33 mouse cellular contexts compared by ENCODE assay signal in the genomic region with DNA sequence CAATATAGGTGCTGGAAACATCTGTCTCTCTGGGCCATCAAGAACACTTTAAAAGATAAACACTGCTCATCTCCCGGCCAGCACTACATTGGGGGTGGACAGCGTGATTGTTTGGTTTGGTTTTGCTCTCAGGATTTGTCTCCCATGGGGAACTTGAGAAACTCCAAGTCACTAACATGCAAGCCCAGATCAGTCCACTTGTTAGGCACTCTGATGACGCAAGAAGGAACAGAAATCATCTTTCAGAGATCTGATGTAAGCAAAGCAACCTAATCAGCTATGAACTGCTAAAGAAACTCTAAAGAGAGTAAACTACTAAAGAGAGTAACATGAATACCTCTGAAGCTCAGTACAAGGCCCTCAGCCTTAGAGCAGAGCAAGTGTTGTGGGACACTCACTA. TPM values are rescaled to one million over a fixed set of nuclear protein-coding genes. Genes with fewer than 3 reads are reported as not detected.
DNase-seq lines count a peak whose midpoint lies in the region; ATAC-seq and TF ChIP-seq lines count a peak whose summit lies in the region.
"Had no signal": no experiment of that assay in that cellular context is flagged by ENCODE, and none has a peak within 500 bp of the region (broad histone marks: within the 10 kb centered on the region; RNA-seq: fewer than 3 reads in every experiment).

No protein-coding gene starts in this region.

- H3K27ac ChIP-seq in intestine, postnatal 0 days (ENCODE audit: low read depth, low read length) = peak overlapping the region; percentile 50
- no peak overlapping the region for H3K27ac ChIP-seq in intestine, embryonic 16.5 days (ENCODE audit: low read length)
- H3K27ac ChIP-seq in embryonic fibroblast, embryonic 13.5 days (ENCODE audit: insufficient read depth, low read length) = peak overlapping the region; percentile 97
- H3K27ac ChIP-seq: embryonic facial prominence, embryonic 10.5 days; embryonic facial prominence, embryonic 15.5 days; forebrain, embryonic 13.5 days; hindbrain, embryonic 10.5 days; kidney, postnatal 0 days; limb, embryonic 10.5 days; limb, embryonic 15.5 days; liver, embryonic 13.5 days; midbrain, embryonic 13.5 days; neural tube, embryonic 15.5 days; stomach, embryonic 15.5 days had no signal

- no peak overlapping the region for H3ac ChIP-seq in C2C12 (ENCODE audit: control insufficient read depth, insufficient read length, low read depth)

- H3K79me3 ChIP-seq in C2C12 (ENCODE audit: low read depth) = no peaks in the 10 kb centered on the region

- peaks cover 5% of the 10 kb centered on the region; the same call in 1 of the 2 replicates for H3K36me3 ChIP-seq in intestine, postnatal 0 days (ENCODE audit: control insufficient read depth, insufficient read depth)
- H3K36me3 ChIP-seq in intestine, embryonic 16.5 days (ENCODE audit: control insufficient read depth, insufficient read depth, low read length) = no peaks in the 10 kb centered on the region
- peaks cover 10% of the 10 kb centered on the region for H3K36me3 ChIP-seq in C2C12 (ENCODE audit: control insufficient read depth, insufficient read depth)
- H3K36me3 ChIP-seq: stomach, embryonic 15.5 days had no signal

- H3K27me3 ChIP-seq in intestine, postnatal 0 days (replicated peaks; ENCODE audit: control insufficient read depth, insufficient read depth, low read length) = no peaks in the 10 kb centered on the region
- no peaks in the 10 kb centered on the region for H3K27me3 ChIP-seq in intestine, embryonic 16.5 days (replicated peaks; ENCODE audit: control insufficient read depth, insufficient read depth, low read length)
- no peaks in the 10 kb centered on the region for H3K27me3 ChIP-seq in C2C12 (ENCODE audit: control insufficient read depth, insufficient read depth, insufficient read length)
- H3K27me3 ChIP-seq: embryonic facial prominence, embryonic 15.5 days; forebrain, embryonic 13.5 days; heart, embryonic 12.5 days; limb, embryonic 15.5 days; liver, embryonic 13.5 days; midbrain, embryonic 13.5 days; neural tube, embryonic 15.5 days; stomach, embryonic 15.5 days had no signal

- no peak for TF ChIP-seq CTCF in intestine, postnatal 0 days (IDR thresholded peaks at IDR 0.05; ENCODE audit: low read depth)
- no peak for TF ChIP-seq CTCF in C2C12 (IDR thresholded peaks at IDR 0.05; ENCODE audit: control insufficient read depth, insufficient read depth, insufficient read length)
- TF ChIP-seq CTCF in embryonic fibroblast, embryonic 13.5 days (IDR thresholded peaks at IDR 0.05; ENCODE audit: borderline replicate concordance, insufficient read depth, low read length) = no peak

- no peak for TF ChIP-seq POLR2A in embryonic fibroblast, embryonic 13.5 days (IDR thresholded peaks at IDR 0.05; ENCODE audit: low read depth, low read length)

- no peaks in the 10 kb centered on the region for H3K9me3 ChIP-seq in intestine, postnatal 0 days (ENCODE audit: control insufficient read depth)
- no peaks in the 10 kb centered on the region for H3K9me3 ChIP-seq in intestine, embryonic 16.5 days (ENCODE audit: control insufficient read depth, low read length)
- H3K9me3 ChIP-seq: embryonic facial prominence, embryonic 10.5 days; embryonic facial prominence, embryonic 15.5 days; forebrain, embryonic 13.5 days; G1E; heart, embryonic 12.5 days; hindbrain, embryonic 10.5 days; limb, embryonic 10.5 days; limb, embryonic 15.5 days; liver, embryonic 13.5 days; midbrain, embryonic 13.5 days; neural tube, embryonic 15.5 days; stomach, embryonic 15.5 days had no signal

- DNase-seq in thymus, postnatal 4 days = no peak
- DNase-seq in B cell, adult 2 months = no peak
- no peak for DNase-seq in adrenal gland, postnatal 36 days
- DNase-seq: adrenal gland, postnatal 25 days; cerebellum, adult 2 months; cerebellum, postnatal 14 days; gastrocnemius, postnatal 14 days; heart, postnatal 10 days; kidney, adult 8-10 months; layer of hippocampus, adult 9-11 months; liver, embryonic 13.5 days; lung, adult 2 months; lung, postnatal 14 days; retina, postnatal 1 day; right cerebral cortex, postnatal 14 days; thymus, postnatal 25 days had no signal

- no peak overlapping the region for H3K9ac ChIP-seq in intestine, postnatal 0 days (ENCODE audit: low read depth, low read length)
- H3K9ac ChIP-seq in intestine, embryonic 16.5 days (ENCODE audit: low read depth, low read length) = no peak overlapping the region
- H3K9ac ChIP-seq: embryonic facial prominence, embryonic 15.5 days; forebrain, embryonic 13.5 days; heart, embryonic 12.5 days; limb, embryonic 15.5 days; liver, embryonic 13.5 days; midbrain, embryonic 13.5 days; neural tube, embryonic 15.5 days; stomach, embryonic 15.5 days had no signal

- H3K79me2 ChIP-seq in C2C12 (ENCODE audit: control insufficient read depth, insufficient read depth) = no peaks in the 10 kb centered on the region

- H3K4me1 ChIP-seq in intestine, postnatal 0 days (replicated peaks; ENCODE audit: control insufficient read depth, insufficient read depth, low read length) = no peaks in the 10 kb centered on the region; the same call in 1 of the 2 replicates
- no peaks in the 10 kb centered on the region for H3K4me1 ChIP-seq in intestine, embryonic 16.5 days (ENCODE audit: control insufficient read depth, insufficient read depth, low read length)
- H3K4me1 ChIP-seq in embryonic fibroblast, embryonic 13.5 days (ENCODE audit: control insufficient read depth, insufficient read depth, low read length) = peaks cover 19% of the 10 kb centered on the region
- H3K4me1 ChIP-seq: embryonic facial prominence, embryonic 15.5 days; hindbrain, embryonic 10.5 days; limb, embryonic 10.5 days; midbrain, embryonic 13.5 days; neural tube, embryonic 15.5 days; stomach, embryonic 15.5 days had no signal

- 53% methylated on average over 3 of the region's 3 CpGs for WGBS in intestine, postnatal 0 days
- 53% methylated on average over 3 of the region's 3 CpGs for WGBS in intestine, embryonic 16.5 days

- no peak overlapping the region for H3K4me2 ChIP-seq in intestine, postnatal 0 days (replicated peaks; ENCODE audit: low read depth)
- H3K4me2 ChIP-seq in intestine, embryonic 16.5 days (ENCODE audit: low read depth, low read length) = no peak overlapping the region
- H3K4me2 ChIP-seq: embryonic facial prominence, embryonic 15.5 days; forebrain, embryonic 13.5 days; heart, embryonic 12.5 days; limb, embryonic 15.5 days; liver, embryonic 13.5 days; midbrain, embryonic 13.5 days; neural tube, embryonic 15.5 days; stomach, embryonic 15.5 days had no signal

- ATAC-seq in intestine, postnatal 0 days = no peak
- no peak for ATAC-seq in intestine, embryonic 16.5 days
- ATAC-seq: forebrain, embryonic 13.5 days; hindbrain, embryonic 16.5 days; midbrain, embryonic 13.5 days had no signal

- no peak overlapping the region for H3K4me3 ChIP-seq in intestine, postnatal 0 days (ENCODE audit: low read depth, low read length)
- no peak overlapping the region for H3K4me3 ChIP-seq in intestine, embryonic 16.5 days (ENCODE audit: low read length)
- no peak overlapping the region for H3K4me3 ChIP-seq in C2C12 (ENCODE audit: insufficient read depth, poor library complexity, severe bottlenecking)
- no peak overlapping the region for H3K4me3 ChIP-seq in embryonic fibroblast, embryonic 13.5 days (ENCODE audit: insufficient read depth, low read length)
- H3K4me3 ChIP-seq: embryonic facial prominence, embryonic 10.5 days; embryonic facial prominence, embryonic 15.5 days; forebrain, embryonic 13.5 days; heart, embryonic 12.5 days; hindbrain, embryonic 10.5 days; limb, embryonic 10.5 days; limb, embryonic 15.5 days; liver, embryonic 13.5 days; midbrain, embryonic 13.5 days; neural tube, embryonic 15.5 days; stomach, embryonic 15.5 days had no signal

TF ChIP-seq in C2C12, 6 proteins besides CTCF, POLR2A, EP300 and RAD21:
- TF ChIP-seq CEBPB (IDR thresholded peaks at IDR 0.05; ENCODE audit: low read depth) = peak; percentile 65
- TF ChIP-seq MYOD1 (IDR thresholded peaks at IDR 0.05; ENCODE audit: control insufficient read depth, insufficient read length, low read depth) = no peak

RNA-seq across cellular contexts. Expression of gene Selenof, which starts 33.5 kb away (rescaled TPM):
- 504 and 571 TPM in 2 replicates for polyA plus RNA-seq in intestine, postnatal 0 days (2015; fragmentation: Nextera tagmentation; extraction: Ambion mirVana)
- 597 and 626 TPM in 2 replicates for polyA plus RNA-seq in intestine, embryonic 16.5 days (2015; fragmentation: Nextera tagmentation; extraction: Ambion mirVana)
- 296 TPM for polyA plus RNA-seq in C2C12 (2012; fragmentation: generic; extraction: Trizol)
- 653 and 674 TPM in 2 replicates for polyA plus RNA-seq in embryonic fibroblast, embryonic 13.5 days (2011; ENCODE audit: insufficient read length, low read depth, missing spikeins)
- 100 to 1,000 TPM; 354 to 359 TPM for total RNA-seq in adrenal gland, postnatal 36 days (2021)

RNA-seq across cellular contexts. Expression of gene Hs2st1, which starts 33.6 kb away (rescaled TPM):
- 6.1 and 6.9 TPM in 2 replicates for polyA plus RNA-seq in intestine, postnatal 0 days (2015; fragmentation: Nextera tagmentation; extraction: Ambion mirVana)
- polyA plus RNA-seq in intestine, embryonic 16.5 days (2015; fragmentation: Nextera tagmentation; extraction: Ambion mirVana) = 6.2 and 6.4 TPM in 2 replicates
- polyA plus RNA-seq in C2C12 (2012; fragmentation: generic; extraction: Trizol) = 20.3 TPM
- polyA plus RNA-seq in embryonic fibroblast, embryonic 13.5 days (2011; ENCODE audit: insufficient read length, low read depth, missing spikeins) = 75.7 and 83.7 TPM in 2 replicates
- 10 to 100 TPM; 15.9 to 19.2 TPM for total RNA-seq in adrenal gland, postnatal 36 days (2021)
